Mouse (Mus musculus) CH12.LX (cell line): ENCODE measurements around the gene Rhof. TPM values are rescaled to one million over a fixed set of nuclear protein-coding genes. Genes with fewer than 3 reads are reported as not detected.

Experiments
- DNase-seq: peaks from one replicate; pipeline ENCODE4 v3.0.0-alpha.2; 2013; ENCODE audit errors: extremely low read depth
- H3K27ac ChIP-seq: 2 replicates; pipeline ENCODE4 v1.5.1; 2012; ENCODE audit warnings: low read depth, mild to moderate bottlenecking, control low read depth, moderate library complexity; ENCODE audit not compliant: insufficient read depth
- H3K27me3 ChIP-seq: replicated peaks from 2 replicates; pipeline ENCODE3; 2012; ENCODE audit warnings: inconsistent platforms
- H3K36me3 ChIP-seq, 2 experiments: replicated peaks in 1 of 2; 2 replicates each; pipeline versions ENCODE3 to v1.6.1; 2012; ENCODE audit warnings: inconsistent platforms in 1 of 2, low read length in 1 of 2, mild to moderate bottlenecking in 1 of 2, mixed read lengths in 1 of 2, moderate library complexity in 1 of 2; ENCODE audit not compliant: control insufficient read depth in 1 of 2, insufficient read depth in 1 of 2
- H3K4me1 ChIP-seq, 2 experiments: 2 replicates each; pipeline ENCODE4 v1.6.1; 2012; ENCODE audit warnings: inconsistent platforms in 1 of 2, moderate library complexity in 1 of 2; ENCODE audit not compliant: insufficient read depth in 2 of 2, control insufficient read depth in 1 of 2
- H3K4me2 ChIP-seq: 2 replicates; pipeline ENCODE4 v1.6.1; 2012; ENCODE audit warnings: low read depth, mild to moderate bottlenecking, control low read depth; ENCODE audit not compliant: poor library complexity, insufficient read depth, severe bottlenecking
- H3K4me3 ChIP-seq, 3 experiments: fragments of 150-350 bp in 1 of 3; sonication (generic) in 1 of 3; replicated peaks in 1 of 3; 2 replicates each; pipeline versions ENCODE3 to v1.5.1; 2011 to 2012; ENCODE audit warnings: low read depth in 2 of 3, low read length in 2 of 3, mild to moderate bottlenecking in 2 of 3, moderate library complexity in 2 of 3, control low read depth in 1 of 3, improper control_type of control experiment in 1 of 3, inconsistent platforms in 1 of 3, mixed read lengths in 1 of 3; ENCODE audit not compliant: poor library complexity in 1 of 3
- H3K79me2 ChIP-seq: replicated peaks from 2 replicates; pipeline ENCODE4 v1.6.1; 2012; ENCODE audit warnings: mild to moderate bottlenecking, moderate library complexity; ENCODE audit not compliant: control insufficient read depth, poor library complexity, insufficient read depth, severe bottlenecking; ENCODE audit errors: extremely low read depth
- H3K9ac ChIP-seq: 2 replicates; pipeline ENCODE4 v1.6.1; 2012; ENCODE audit warnings: low read depth, mild to moderate bottlenecking, control low read depth, moderate library complexity; ENCODE audit not compliant: insufficient read depth
- H3K9me3 ChIP-seq: replicated peaks from 2 replicates; pipeline ENCODE3; 2012; ENCODE audit warnings: low read length, inconsistent platforms, mixed read lengths
- BHLHE40 ChIP-seq: IDR thresholded peaks from 2 replicates; pipeline ENCODE4 v1.6.1; 2011; ENCODE audit warnings: mild to moderate bottlenecking, low read depth, low read length, improper control_type of control experiment
- CHD1 ChIP-seq: IDR thresholded peaks from 2 replicates; pipeline ENCODE4 v1.6.1; 2012; ENCODE audit warnings: low read depth, low read length, improper control_type of control experiment, inconsistent platforms
- CTCF ChIP-seq, 2 experiments: IDR thresholded peaks in 1 of 2; conservative IDR thresholded peaks in 1 of 2; 2 replicates each; pipeline ENCODE4 v1.5.1; 2011 to 2012; ENCODE audit warnings: low read depth in 2 of 2, low read length in 2 of 2, improper control_type of control experiment in 1 of 2, inconsistent platforms in 1 of 2, mild to moderate bottlenecking in 1 of 2, moderate library complexity in 1 of 2
- JUN ChIP-seq: IDR thresholded peaks from 2 replicates; pipeline ENCODE4 v1.6.1; 2011; ENCODE audit warnings: low read depth, mild to moderate bottlenecking, low read length, improper control_type of control experiment, moderate library complexity; ENCODE audit not compliant: insufficient read depth
- MAX ChIP-seq: IDR thresholded peaks from 2 replicates; pipeline ENCODE4 v1.6.1; 2011; ENCODE audit warnings: low read length, improper control_type of control experiment
- MXI1 ChIP-seq: IDR thresholded peaks from 2 replicates; pipeline ENCODE4 v1.6.1; 2011; ENCODE audit warnings: mild to moderate bottlenecking, low read depth, low read length, improper control_type of control experiment
- MYC ChIP-seq: IDR thresholded peaks from 2 replicates; pipeline ENCODE4 v1.6.1; 2011; ENCODE audit warnings: low read depth, mild to moderate bottlenecking, improper control_type of control experiment, low read length
- NELFE ChIP-seq: IDR thresholded peaks from 2 replicates; pipeline ENCODE4 v1.6.1; 2011; ENCODE audit warnings: low read depth, low read length, improper control_type of control experiment
- POLR2A ChIP-seq: IDR thresholded peaks from 2 replicates; pipeline ENCODE4 v1.6.1; 2011; ENCODE audit warnings: low read depth, mild to moderate bottlenecking, improper control_type of control experiment, low read length
- RAD21 ChIP-seq: IDR thresholded peaks from 2 replicates; pipeline ENCODE4 v1.6.1; 2011; ENCODE audit warnings: low read depth, mild to moderate bottlenecking, low read length, improper control_type of control experiment, moderate library complexity
- RCOR1 ChIP-seq: conservative IDR thresholded peaks from 2 replicates; pipeline ENCODE4 v1.6.1; 2012; ENCODE audit warnings: low read depth, mild to moderate bottlenecking, inconsistent platforms, low read length, improper control_type of control experiment
- SMC3 ChIP-seq: IDR thresholded peaks from 2 replicates; pipeline ENCODE4 v1.6.1; 2011; ENCODE audit warnings: low read depth, low read length, improper control_type of control experiment
- USF1 ChIP-seq: IDR thresholded peaks from 2 replicates; pipeline ENCODE4 v1.6.1; 2014; ENCODE audit warnings: low read depth, mild to moderate bottlenecking, inconsistent platforms, low read length, improper control_type of control experiment
- ZC3H11A ChIP-seq: IDR thresholded peaks from 2 replicates; pipeline ENCODE4 v1.6.1; 2012; ENCODE audit warnings: low read depth, mild to moderate bottlenecking, inconsistent platforms, low read length, improper control_type of control experiment
- ZMIZ1 ChIP-seq: IDR thresholded peaks from 2 replicates; pipeline ENCODE4 v1.6.1; 2012; ENCODE audit warnings: low read depth, mild to moderate bottlenecking, inconsistent platforms, low read length, improper control_type of control experiment
- dilution Hi-C: fragments of 300-500 bp; cut with MboI; formaldehyde crosslinking; loops from 2 replicates; pipeline ENCODE4 v1.14.3; 2020; ENCODE audit warnings: low sequenced_read_pairs; ENCODE audit not compliant: extremely low pct_unique_long_range_greater_than_20kb, extremely low pct_ligation_motif_present
- in situ Hi-C: fragments of 300-500 bp; cut with MboI; formaldehyde crosslinking; loops from 3 replicates; pipeline ENCODE4 v1.14.3; 2019; ENCODE audit warnings: low sequenced_read_pairs, low pct_ligation_motif_present, low pct_unique_long_range_greater_than_20kb, mixed read lengths
- polyA plus RNA-seq: library from polyadenylated mRNA; unstranded; fragments of >175 nt; gene quantifications from 2 replicates; pipeline ENCODE4 v1.2.1, GENCODE M21; 2012; ENCODE audit warnings: low read depth; ENCODE audit not compliant: insufficient read length
- total RNA-seq, 2 experiments: library from RNA; depleted of rRNA; stranded (reverse); fragments of 300-350 nt in 1 of 2; fragments of >200 nt in 1 of 2; gene quantifications; 2 replicates each; pipeline ENCODE4 v1.2.3; 2012 to 2014

Rhof gene
- total and polyA plus RNA-seq, 3 experiments: 33.6 to 56.9 (median 45.4) TPM

- H3K9ac ChIP-seq: no peak within 1 kb of the TSS; the same call in 1 of the 2 replicates
- H3K27ac ChIP-seq: no peak within 1 kb of the TSS
Observed at GRCm38 (mm10) chr5:123068115-123068514, 64.4 kb downstream of the Rhof start, which contains the start of gene Tmem120b. Tmem120b (plus strand) TSS chr5:123068415.

GRCm38 (mm10) chr5:123067395-123067995, 65.0 kb downstream of the Rhof start:
- H3K9me3 ChIP-seq: peaks cover 4% of the 10 kb centered on the region
- H3K36me3 ChIP-seq: no peaks in the 10 kb centered on the region
- peak; percentile 81 for DNase-seq
- H3K27ac ChIP-seq: no peak overlapping the region
- no peak for TF ChIP-seq BHLHE40
- TF ChIP-seq CTCF (conservative IDR thresholded peaks at IDR 0.05 in 1 of 2, IDR thresholded peaks at IDR 0.05 in 1 of 2; ENCODE audit: low read depth in 2 of 2, low read length in 2 of 2): peak; percentile 16 to 77; a peak in 2 of 4 replicates
- peak; percentile 77 for TF ChIP-seq RAD21
- 0 out of 2 replicates have a peak, but pooled peaks have one; percentile 36 for TF ChIP-seq POLR2A
- TF ChIP-seq MXI1: no peak
- peak; percentile 53 for TF ChIP-seq SMC3
- no peak for TF ChIP-seq ZMIZ1
- peak; percentile 49; the same call in 1 of the 2 replicates for TF ChIP-seq ZC3H11A
- no peaks in the 10 kb centered on the region for H3K27me3 ChIP-seq
- in situ Hi-C loops: loop anchor here (5.0 kb wide), 1 partner anchor 105 kb away; no protein-coding TSS in a partner anchor
- H3K4me1 ChIP-seq: peaks cover 0 to 8% of the 10 kb centered on the region in 2 experiments; a peak in 3 of 4 replicates
- H3K79me2 ChIP-seq: no peaks in the 10 kb centered on the region
- dilution Hi-C loops: no loop called here
- no peak overlapping the region for H3K4me3 ChIP-seq
- H3K4me2 ChIP-seq: peak overlapping the region; percentile 84
- H3K9ac ChIP-seq: no peak overlapping the region; the same call in 1 of the 2 replicates

More at GRCm38 (mm10) chr5:123068115-123068514, 64.4 kb downstream of the Rhof start, which contains the start of gene Tmem120b:
- Histone ChIP-seq H3K4me3 (no peak within 1 kb of the TSS), H3K27me3 (no peaks in the 10 kb centered on the region), H3K9me3 (peaks cover 4% of the 10 kb centered on the region), H3K36me3 (no peaks in the 10 kb centered on the region), H3K4me1 (peaks cover 0 to 8% of the 10 kb centered on the region in 2 experiments; a peak in 3 of 4 replicates), H3K79me2 (no peaks in the 10 kb centered on the region), H3K4me2 (peak within 1 kb of the TSS; percentile 84)
- TF ChIP-seq MYC: no peak
- TF ChIP-seq CTCF (conservative IDR thresholded peaks at IDR 0.05 in 1 of 2, IDR thresholded peaks at IDR 0.05 in 1 of 2; ENCODE audit: low read depth in 2 of 2, low read length in 2 of 2): no peak
- no peak for TF ChIP-seq MAX
- TF ChIP-seq NELFE: no peak
- no peak for TF ChIP-seq CHD1
- no peak for TF ChIP-seq JUN
- TF ChIP-seq BHLHE40: no peak
- no peak for TF ChIP-seq RAD21
- no peak for TF ChIP-seq USF1
- no peak for TF ChIP-seq SMC3
- TF ChIP-seq RCOR1: no peak
- DNase-seq: no peak
- dilution Hi-C loops (no loop called here), in situ Hi-C loops (loop anchor here (5.0 kb wide), 1 partner anchor 104 kb away; no protein-coding TSS in a partner anchor)
